Mouse (Mus musculus): ENCODE measurements at regions not wholly inside any gene's neighbourhood (a gene's known extent, or its start where the extent isn't known, plus 50 kb on each side); places are given as distances from the start of the nearest gene placed in this dataset.

DNA sequence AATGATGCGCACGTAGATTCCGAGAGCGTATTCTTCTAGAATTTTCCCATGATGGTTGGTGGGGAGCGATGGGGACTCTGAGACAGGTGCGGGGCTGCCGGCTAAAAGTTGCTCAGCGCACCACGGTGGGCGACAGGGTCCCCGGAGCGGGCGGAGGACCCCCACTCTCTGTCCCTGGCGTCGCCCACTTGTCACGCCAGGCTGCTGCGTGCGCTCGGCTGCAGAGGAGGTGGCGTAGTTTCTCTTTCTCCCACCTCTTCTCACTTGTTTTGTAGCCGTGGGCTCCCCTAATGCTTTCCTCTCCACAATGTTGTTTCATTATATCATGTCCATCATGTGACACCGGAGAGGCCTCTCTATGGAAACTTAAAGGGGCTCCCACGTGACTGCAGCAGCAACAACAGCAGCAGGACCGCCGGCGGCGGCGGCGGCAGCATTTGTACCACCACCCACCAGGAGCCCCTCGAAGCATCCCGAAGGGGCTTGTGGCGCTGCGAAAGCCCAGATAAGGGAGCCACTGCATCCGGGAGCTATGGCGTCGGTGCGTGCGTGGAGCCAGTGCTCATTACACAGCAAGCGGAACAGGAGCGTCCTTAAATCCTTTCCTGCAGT is 180.3 kb upstream of the Mkln1 start:
- TF ChIP-seq CTCF (IDR thresholded peaks at IDR 0.05; ENCODE audit: extremely low read depth, insufficient read depth, low read length) (no peak), POLR2A (IDR thresholded peaks at IDR 0.05; ENCODE audit: extremely low read depth, insufficient read depth, low read length) (peak; percentile 88; the same call in 1 of the 2 replicates)

Data from cortical plate, adult 2 months (tissue).